Mouse (Mus musculus) layer of hippocampus, adult 9-11 months (tissue): ENCODE measurements around the gene Capn8.
"Not testable (repeated sequence)": the region's sequence is repeated elsewhere in the genome, so short reads cannot be mapped to it uniquely, and the experiment has no call there.

ENCODE experiments used
- DNase-seq: peaks from one replicate; pipeline ENCODE4 v3.0.0; 2022

The Capn8 gene

GRCm38 (mm10) chr1:182618200-182618947 is 53.6 kb downstream of the Capn8 start:
- no peak for DNase-seq

- no peak for DNase-seq
Measured at GRCm38 (mm10) chr1:182620470-182620869, 55.7 kb downstream of the Capn8 start.

GRCm38 (mm10) chr1:182621256-182621655 is 56.4 kb downstream of the Capn8 start:
- DNase-seq: no peak

- no peak for DNase-seq
Measured at GRCm38 (mm10) chr1:182626197-182626596, 61.4 kb downstream of the Capn8 start.

GRCm38 (mm10) chr1:182629228-182629627 is 64.4 kb downstream of the Capn8 start:
- no peak for DNase-seq

GRCm38 (mm10) chr1:182633712-182634294 is 69.0 kb downstream of the Capn8 start:
- DNase-seq: no peak

- no peak for DNase-seq
Measured at GRCm38 (mm10) chr1:182639016-182639415, 74.2 kb downstream of the Capn8 start.

- DNase-seq: no peak
Measured at GRCm38 (mm10) chr1:182639456-182639855, 74.6 kb downstream of the Capn8 start.

GRCm38 (mm10) chr1:182640094-182640493 is 75.3 kb downstream of the Capn8 start:
- no peak for DNase-seq

GRCm38 (mm10) chr1:182642779-182643178 is 78.0 kb downstream of the Capn8 start:
- DNase-seq: no peak

GRCm38 (mm10) chr1:182644418-182644817 is 79.6 kb downstream of the Capn8 start:
- DNase-seq: not testable (repeated sequence)

- no peak for DNase-seq
Measured at GRCm38 (mm10) chr1:182645211-182645668, 80.4 kb downstream of the Capn8 start.

GRCm38 (mm10) chr1:182646796-182647195 is 82.0 kb downstream of the Capn8 start:
- no peak for DNase-seq

GRCm38 (mm10) chr1:182657760-182658159 is 93.0 kb downstream of the Capn8 start:
- DNase-seq: peak; percentile 57

GRCm38 (mm10) chr1:182660365-182660764 is 95.6 kb downstream of the Capn8 start:
- DNase-seq: no peak

GRCm38 (mm10) chr1:182663671-182664070 is 98.9 kb downstream of the Capn8 start:
- peak; percentile 18 for DNase-seq

- no peak for DNase-seq
Measured at GRCm38 (mm10) chr1:182664841-182665240, 100.0 kb downstream of the Capn8 start.

- no peak for DNase-seq
Measured at GRCm38 (mm10) chr1:182667281-182667680, 102.5 kb downstream of the Capn8 start.

GRCm38 (mm10) chr1:182669741-182670140 is 104.9 kb downstream of the Capn8 start:
- DNase-seq: no peak

GRCm38 (mm10) chr1:182670563-182671342 is 105.9 kb downstream of the Capn8 start:
- DNase-seq: no peak

GRCm38 (mm10) chr1:182671343-182671624 is 106.5 kb downstream of the Capn8 start:
- no peak for DNase-seq

- no peak for DNase-seq
Measured at GRCm38 (mm10) chr1:182675346-182675745, 110.5 kb downstream of the Capn8 start.

GRCm38 (mm10) chr1:182678151-182678550 is 113.3 kb downstream of the Capn8 start:
- DNase-seq: no peak

GRCm38 (mm10) chr1:182679169-182679568 is 114.4 kb downstream of the Capn8 start:
- DNase-seq: no peak
